Mouse (Mus musculus) erythroblast, embryonic 14.5 days (primary cell): Measurements from ENCODE around the gene Rnf17. TPM values are rescaled to one million over a fixed set of nuclear protein-coding genes. Genes with fewer than 3 reads are reported as not detected.

ENCODE experiments used
- H3K27me3 ChIP-seq: 2 replicates; pipeline ENCODE4 v1.6.1; 2012; ENCODE audit warnings: inconsistent platforms; ENCODE audit not compliant: control insufficient read depth
- H3K36me3 ChIP-seq: 2 replicates; pipeline ENCODE4 v1.6.1; 2012; ENCODE audit warnings: mild to moderate bottlenecking, inconsistent platforms; ENCODE audit not compliant: control insufficient read depth
- H3K4me1 ChIP-seq: 2 replicates; pipeline ENCODE4 v1.6.1; 2012; ENCODE audit warnings: inconsistent platforms; ENCODE audit not compliant: control insufficient read depth
- H3K4me3 ChIP-seq: replicated peaks from 2 replicates; pipeline ENCODE3; 2012; ENCODE audit warnings: moderate library complexity, mild to moderate bottlenecking, inconsistent platforms
- H3K9me3 ChIP-seq: 2 replicates; pipeline ENCODE4 v1.6.1; 2012; ENCODE audit warnings: low read length, inconsistent platforms, mixed read lengths; ENCODE audit not compliant: control insufficient read depth
- GATA1 ChIP-seq: IDR thresholded peaks from 2 replicates; pipeline ENCODE4 v1.6.1; 2012; ENCODE audit warnings: low read length, inconsistent platforms, mixed read lengths
- TAL1 ChIP-seq: IDR thresholded peaks from 3 replicates; pipeline ENCODE4 v1.6.1; 2012; ENCODE audit warnings: low read length, inconsistent platforms, mixed read lengths
- polyA plus RNA-seq: library from polyadenylated mRNA; stranded (reverse); fragments of >175 nt; gene quantifications from 2 replicates; pipeline ENCODE4 v1.2.3, GENCODE M21; 2012

Gene Rnf17
- polyA plus RNA-seq, 1 experiment: not detected

DNA sequence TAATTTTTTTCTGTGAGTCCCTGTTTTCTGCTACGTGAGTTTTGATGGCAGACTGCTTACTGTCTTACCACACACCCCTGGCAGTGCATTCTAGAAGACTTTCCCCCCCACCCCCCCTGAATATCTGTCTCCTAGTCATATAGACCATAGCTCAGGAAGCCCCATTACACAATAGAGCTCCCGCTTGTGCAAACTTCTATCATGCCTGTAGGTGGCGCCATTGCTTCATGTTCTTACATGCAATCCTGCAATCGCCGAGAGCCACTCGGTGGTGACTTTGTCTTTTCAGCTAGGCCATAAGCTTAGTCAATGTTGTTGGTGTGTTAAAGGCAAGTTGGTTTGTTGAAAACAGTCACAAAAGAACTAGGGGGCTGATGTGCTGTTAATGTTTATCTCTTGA lies 26.6 kb upstream of the Rnf17 start:
- H3K9me3 ChIP-seq: no peaks in the 10 kb centered on the region

DNA sequence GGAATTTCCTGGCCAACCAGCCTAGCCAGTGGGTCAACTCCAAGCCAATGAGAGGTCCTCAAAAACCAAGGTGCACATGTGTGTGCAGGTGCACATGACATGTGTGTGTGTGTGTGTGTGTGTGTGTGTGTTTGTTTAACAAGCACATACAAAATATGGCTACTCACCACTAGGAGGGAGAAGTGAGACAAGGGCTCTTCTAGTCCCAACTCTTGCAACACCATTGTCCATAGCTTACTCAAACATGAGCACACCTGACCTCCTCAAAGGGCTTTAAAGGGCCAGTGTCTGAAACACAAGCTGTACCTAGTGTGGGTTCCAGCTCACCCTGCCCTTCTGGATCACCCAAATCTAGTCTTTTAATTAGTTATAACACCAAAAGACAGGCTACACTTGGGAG lies 24.6 kb upstream of the Rnf17 start:
- Histone ChIP-seq H3K4me3 (no peak overlapping the region), H3K9me3 (no peaks in the 10 kb centered on the region), H3K27me3 (0 out of 2 replicates have a peak, but pooled peaks cover 2% of the 10 kb centered on the region), H3K4me1 (no peaks in the 10 kb centered on the region), H3K36me3 (no peaks in the 10 kb centered on the region)
- TF ChIP-seq GATA1 (no peak), TAL1 (no peak)

More for the DNA sequence above, 26.6 kb upstream of the Rnf17 start:
- H3K4me3 ChIP-seq: no peak overlapping the region
- H3K27me3 ChIP-seq: 0 out of 2 replicates have a peak, but pooled peaks cover 2% of the 10 kb centered on the region
- TF ChIP-seq GATA1 (no peak), TAL1 (no peak)
- no peaks in the 10 kb centered on the region for H3K36me3 ChIP-seq
- H3K4me1 ChIP-seq: no peaks in the 10 kb centered on the region

DNA sequence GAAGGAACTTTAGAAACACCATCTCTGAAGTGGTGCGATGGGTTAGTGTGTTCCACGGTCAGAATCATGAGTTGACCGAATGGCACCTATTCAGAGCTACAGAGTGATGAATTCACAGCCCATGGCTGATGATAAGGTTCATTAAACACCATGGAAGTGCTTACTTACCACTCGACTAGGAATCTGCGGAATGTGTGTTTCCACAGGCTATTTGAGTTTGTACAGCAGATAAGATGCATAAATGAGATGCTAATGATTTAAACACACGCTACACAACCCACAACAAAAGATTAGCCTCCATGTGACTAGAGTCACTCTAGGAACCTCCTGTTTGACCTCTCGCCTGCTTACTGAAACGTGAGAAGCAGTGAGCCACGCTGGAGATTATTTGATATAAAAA lies 23.0 kb upstream of the Rnf17 start:
- Histone ChIP-seq H3K9me3 (no peaks in the 10 kb centered on the region), H3K27me3 (no peaks in the 10 kb centered on the region), H3K4me1 (no peaks in the 10 kb centered on the region), H3K36me3 (no peaks in the 10 kb centered on the region), H3K4me3 (no peak overlapping the region)
- TF ChIP-seq GATA1: no peak
- no peak for TF ChIP-seq TAL1

DNA sequence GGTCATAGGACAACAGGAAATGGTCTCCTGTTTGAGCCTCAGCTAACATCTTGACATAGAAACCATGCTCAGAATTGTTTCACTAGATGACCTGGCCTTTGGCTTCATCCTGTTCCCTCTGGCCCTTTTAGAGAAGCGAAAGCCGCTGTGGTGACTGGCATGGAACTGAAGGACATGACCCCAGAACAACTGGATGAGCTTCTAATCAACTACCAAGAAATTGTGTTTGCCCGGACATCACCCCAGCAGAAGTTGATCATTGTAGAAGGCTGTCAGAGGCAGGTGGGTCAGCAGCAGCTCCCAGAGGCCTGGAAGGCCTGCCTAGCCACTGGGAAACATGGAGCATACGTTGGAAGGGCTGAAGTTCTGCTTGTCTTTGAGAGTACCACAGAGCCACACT lies 20.0 kb upstream of the Rnf17 start:
- H3K4me3 ChIP-seq: no peak overlapping the region
- H3K4me1 ChIP-seq: no peaks in the 10 kb centered on the region
- H3K27me3 ChIP-seq: no peaks in the 10 kb centered on the region
- H3K9me3 ChIP-seq: no peaks in the 10 kb centered on the region
- TF ChIP-seq TAL1: no peak
- no peak for TF ChIP-seq GATA1
- no peaks in the 10 kb centered on the region for H3K36me3 ChIP-seq

DNA sequence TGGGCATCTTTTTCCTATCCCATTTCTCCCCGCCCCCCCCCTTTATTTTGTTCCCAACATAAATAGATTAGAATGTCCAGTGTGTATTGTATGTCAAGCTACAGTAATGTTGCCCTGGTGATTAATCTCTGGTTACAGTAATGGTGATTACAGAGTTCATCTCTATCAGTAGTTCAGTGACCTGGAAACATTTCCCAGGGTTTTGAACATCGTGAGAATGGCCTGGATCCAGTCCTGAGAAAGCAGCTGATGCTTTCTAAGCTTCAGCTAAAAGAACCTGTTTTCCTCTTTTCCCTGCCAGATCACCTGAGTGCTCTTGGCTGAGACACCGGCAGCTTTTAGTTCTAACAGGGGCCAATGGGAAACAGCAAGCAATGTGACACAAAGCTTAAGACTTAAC lies 12.1 kb upstream of the Rnf17 start:
- Histone ChIP-seq H3K36me3 (no peaks in the 10 kb centered on the region), H3K9me3 (no peaks in the 10 kb centered on the region), H3K27me3 (no peaks in the 10 kb centered on the region), H3K4me3 (no peak overlapping the region), H3K4me1 (no peaks in the 10 kb centered on the region)
- TF ChIP-seq GATA1 (no peak), TAL1 (no peak)

DNA sequence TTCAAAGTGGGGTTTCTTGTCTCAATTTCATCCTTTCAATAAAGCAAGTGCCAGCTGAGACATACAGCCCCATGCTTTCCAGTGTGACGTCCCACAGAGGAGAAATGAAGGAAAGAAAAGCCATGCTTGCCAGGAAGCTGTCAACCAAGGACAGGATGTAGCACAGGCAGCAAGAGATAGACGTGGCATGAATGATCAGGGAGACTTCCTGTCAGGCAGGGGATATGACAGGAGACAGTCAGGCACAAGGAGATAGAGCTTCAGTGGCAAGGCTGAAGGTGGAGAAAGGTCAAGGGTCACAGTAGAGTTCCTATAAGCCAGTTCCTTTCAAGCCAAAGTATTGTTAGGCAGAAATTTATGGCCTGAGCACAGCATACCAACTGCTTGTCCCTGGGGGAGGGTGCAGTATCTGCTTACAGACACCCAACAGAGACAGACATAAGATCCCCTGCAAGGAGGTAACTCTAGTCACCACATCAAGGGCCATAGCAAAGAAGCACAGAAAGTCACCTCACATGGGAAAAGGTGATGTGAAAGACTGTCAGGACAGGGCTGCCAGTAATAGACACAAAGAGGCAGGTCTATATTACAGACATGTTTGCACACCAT lies 8.6 kb upstream of the Rnf17 start:
- no peaks in the 10 kb centered on the region for H3K27me3 ChIP-seq
- no peaks in the 10 kb centered on the region for H3K9me3 ChIP-seq
- H3K4me3 ChIP-seq: no peak overlapping the region
- no peaks in the 10 kb centered on the region for H3K36me3 ChIP-seq
- TF ChIP-seq TAL1: no peak
- no peak for TF ChIP-seq GATA1
- no peaks in the 10 kb centered on the region for H3K4me1 ChIP-seq

DNA sequence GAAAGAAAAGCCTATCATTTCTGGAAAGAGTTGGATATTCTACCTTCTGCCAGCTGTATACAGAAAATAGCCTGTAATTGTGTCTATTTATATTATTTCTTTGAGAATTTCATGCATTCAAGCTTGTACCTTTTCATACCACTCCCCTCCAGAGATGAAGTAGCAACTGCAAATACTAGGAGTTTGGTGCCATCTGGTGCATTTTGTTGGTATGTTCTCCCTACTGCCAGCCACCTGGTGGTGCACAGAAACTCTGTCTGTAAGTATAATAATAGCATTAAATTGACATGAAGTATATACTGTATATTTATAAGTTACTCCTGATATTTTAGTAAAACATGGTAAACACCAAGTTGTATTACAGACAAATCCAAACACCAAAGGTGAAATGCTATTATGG lies 4.4 kb upstream of the Rnf17 start:
- Histone ChIP-seq H3K9me3 (no peaks in the 10 kb centered on the region; the same call in 1 of the 2 replicates), H3K4me3 (no peak overlapping the region), H3K4me1 (peaks cover 2% of the 10 kb centered on the region; the same call in 1 of the 2 replicates), H3K27me3 (no peaks in the 10 kb centered on the region), H3K36me3 (no peaks in the 10 kb centered on the region)
- no peak for TF ChIP-seq GATA1
- no peak for TF ChIP-seq TAL1

DNA sequence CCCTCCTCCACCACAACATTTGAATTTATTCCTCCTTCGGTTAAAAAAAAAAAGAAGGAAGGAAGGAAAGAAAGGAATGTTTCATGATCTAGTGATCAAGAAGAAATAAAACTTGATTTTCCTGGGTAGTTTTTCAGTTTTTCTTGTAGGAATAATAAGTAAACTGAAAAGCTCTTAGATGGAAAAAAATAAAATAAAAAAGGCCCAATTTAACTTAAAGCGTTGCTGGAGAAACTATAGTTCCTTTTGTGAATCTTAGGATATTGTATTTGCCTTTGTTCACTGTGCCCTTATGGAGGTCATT lies 643 bp downstream of the Rnf17 start:
- Histone ChIP-seq H3K4me1 (peaks cover 2% of the 10 kb centered on the region; the same call in 1 of the 2 replicates), H3K36me3 (no peaks in the 10 kb centered on the region), H3K4me3 (no peak overlapping the region), H3K27me3 (no peaks in the 10 kb centered on the region), H3K9me3 (no peaks in the 10 kb centered on the region; the same call in 1 of the 2 replicates)
- TF ChIP-seq TAL1 (no peak), GATA1 (no peak)

DNA sequence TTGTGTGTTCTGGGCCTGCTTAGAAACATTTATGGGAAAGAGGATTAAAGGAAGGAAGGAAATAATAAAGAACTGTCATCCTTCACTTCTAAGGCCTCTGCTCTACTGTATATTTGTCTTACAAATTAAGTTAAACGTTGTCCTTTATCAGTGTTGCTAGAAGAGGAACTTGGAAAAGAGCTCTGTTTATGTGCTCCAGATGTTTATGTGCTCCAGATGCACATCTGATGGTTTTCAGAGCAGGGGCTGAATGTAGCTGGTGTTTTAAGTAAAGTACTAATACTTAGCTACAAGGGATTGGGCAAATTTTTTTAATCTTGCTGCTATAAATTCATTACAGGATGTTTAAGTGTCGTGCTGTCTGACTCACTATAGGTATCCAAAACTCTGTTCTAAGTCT lies 59.7 kb downstream of the Rnf17 start:
- Histone ChIP-seq H3K4me1 (peaks cover 6% of the 10 kb centered on the region), H3K9me3 (no peaks in the 10 kb centered on the region), H3K27me3 (no peaks in the 10 kb centered on the region), H3K36me3 (no peaks in the 10 kb centered on the region), H3K4me3 (no peak overlapping the region)
- TF ChIP-seq TAL1: no peak
- no peak for TF ChIP-seq GATA1

DNA sequence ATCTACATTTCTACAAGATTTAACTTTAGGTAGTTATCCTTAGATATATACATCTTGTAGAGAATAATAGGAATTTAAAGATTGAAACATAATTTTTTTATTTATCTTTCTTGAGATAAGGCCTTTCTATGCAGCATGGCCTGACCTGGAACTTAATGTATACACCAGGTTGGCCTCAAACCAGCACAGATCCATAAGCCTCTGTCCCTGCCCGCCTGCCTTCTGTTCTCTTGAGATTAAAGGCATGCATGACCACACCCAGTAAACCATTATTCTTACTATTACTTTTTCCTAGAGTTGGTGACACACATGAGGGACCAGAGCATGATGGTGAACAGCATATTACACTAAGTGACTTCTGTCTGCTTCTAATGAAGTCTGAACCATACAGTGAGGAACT lies 60.3 kb downstream of the Rnf17 start:
- H3K36me3 ChIP-seq: no peaks in the 10 kb centered on the region
- no peak overlapping the region for H3K4me3 ChIP-seq
- H3K27me3 ChIP-seq: no peaks in the 10 kb centered on the region
- TF ChIP-seq TAL1: no peak
- no peak for TF ChIP-seq GATA1
- H3K9me3 ChIP-seq: no peaks in the 10 kb centered on the region
- peaks cover 6% of the 10 kb centered on the region for H3K4me1 ChIP-seq
